Mouse (Mus musculus): ENCODE results near the gene Gls2. TPM values are rescaled to one million over a fixed set of nuclear protein-coding genes. Genes with fewer than 3 reads are reported as not detected.
"Not testable (repeated sequence)": the region's sequence is repeated elsewhere in the genome, so short reads cannot be mapped to it uniquely, and the experiment has no call there.

The Gls2 gene
- polyA plus RNA-seq, 1 experiment from 2014 or later: 2.3 TPM

DNA sequence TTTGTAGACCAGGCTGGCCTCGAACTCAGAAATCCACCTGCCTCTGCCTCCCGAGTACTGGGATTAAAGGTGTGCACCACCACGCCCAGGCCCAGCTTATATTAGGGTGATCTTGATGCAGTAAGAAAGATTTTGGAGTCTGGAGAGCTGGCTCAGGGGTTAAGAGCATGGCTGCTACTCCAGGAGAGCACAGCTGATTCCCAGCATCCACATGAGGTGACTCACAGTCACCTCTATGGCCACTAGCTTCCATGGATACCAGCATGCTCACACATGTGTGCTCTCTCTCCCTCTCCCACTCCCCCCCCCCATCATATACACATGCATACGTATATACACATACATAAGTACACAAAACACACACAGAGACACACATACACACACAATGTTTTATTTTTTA, 16.9 kb upstream of the Gls2 start:
- Histone ChIP-seq H3K9me3 (no peaks in the 10 kb centered on the region), H3K4me1 (replicated peaks) (peaks cover 30% of the 10 kb centered on the region), H3K4me3 (replicated peaks) (no peak overlapping the region), H3K36me3 (no peaks in the 10 kb centered on the region), H3K27me3 (no peaks in the 10 kb centered on the region), H3K27ac (no peak overlapping the region), H3K4me2 (no peak overlapping the region), H3K9ac (replicated peaks) (no peak overlapping the region)
- 84% methylated on average over 4 of the region's 4 CpGs for WGBS
- 0 out of 2 replicates have a peak, but pooled peaks have one; percentile 8 for ATAC-seq (ENCODE audit: insufficient number of reproducible peaks, insufficient read depth, low FRiP score, low TSS enrichment, low read depth)

DNA sequence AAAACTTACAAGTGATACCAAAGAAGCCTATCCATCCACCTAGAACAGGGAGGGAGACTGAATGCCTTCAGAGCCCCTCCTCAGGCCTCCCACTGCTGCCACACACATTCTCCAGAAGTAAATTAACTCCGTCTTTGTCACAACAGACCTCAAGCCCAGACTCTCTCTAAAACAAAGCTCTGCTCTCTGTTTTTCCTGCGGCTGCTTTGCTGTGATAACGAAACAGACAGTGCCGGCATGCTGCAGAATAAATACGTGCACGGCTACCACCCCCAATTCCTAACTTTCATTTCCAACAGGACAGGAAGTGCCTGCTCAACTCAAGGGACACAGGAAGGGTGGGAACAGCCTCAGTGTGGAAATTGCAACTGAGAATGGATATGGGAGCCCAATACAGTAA, 14.3 kb upstream of the Gls2 start, which contains the start of gene Rbms2:
Gene Rbms2, minus strand, starts transcription at position 309 of the 400 bp plus-strand sequence.
- Histone ChIP-seq H3K27ac (peak within 1 kb of the TSS; percentile 84), H3K27me3 (no peaks in the 10 kb centered on the region), H3K9me3 (no peaks in the 10 kb centered on the region), H3K4me1 (replicated peaks) (peaks cover 20% of the 10 kb centered on the region), H3K4me3 (replicated peaks) (peak within 1 kb of the TSS; percentile 24), H3K4me2 (peak within 1 kb of the TSS; percentile 52), H3K36me3 (no peaks in the 10 kb centered on the region), H3K9ac (replicated peaks) (peak within 1 kb of the TSS; percentile 38; the same call in 1 of the 2 replicates)
- no peak for ATAC-seq (ENCODE audit: insufficient number of reproducible peaks, insufficient read depth, low FRiP score, low TSS enrichment, low read depth)
- WGBS: 2% methylated on average over 6 of the region's 6 CpGs

DNA sequence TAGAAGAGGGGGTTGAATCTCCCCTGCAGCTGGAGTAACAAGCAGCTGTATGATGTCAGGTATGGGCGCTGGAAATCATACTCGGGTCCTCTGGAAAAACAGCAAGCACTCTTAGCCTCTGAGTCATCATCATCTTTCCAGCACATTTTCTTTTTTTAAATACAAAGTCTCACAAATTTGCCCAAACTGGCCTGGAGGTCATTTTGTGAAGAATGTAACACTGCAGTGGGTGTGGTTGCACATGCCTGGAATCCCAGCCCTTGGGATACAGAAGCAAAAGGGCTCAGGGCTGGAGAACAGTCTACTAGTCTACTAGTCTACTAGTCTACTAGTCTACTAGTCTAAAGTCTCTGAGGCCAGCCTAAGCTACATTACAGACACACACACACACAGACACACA, 10.0 kb upstream of the Gls2 start:
- Histone ChIP-seq H3K27me3 (no peaks in the 10 kb centered on the region), H3K36me3 (no peaks in the 10 kb centered on the region), H3K9me3 (no peaks in the 10 kb centered on the region), H3K4me3 (replicated peaks) (no peak overlapping the region), H3K9ac (replicated peaks) (no peak overlapping the region), H3K4me2 (no peak overlapping the region), H3K27ac (no peak overlapping the region), H3K4me1 (replicated peaks) (peaks cover 9% of the 10 kb centered on the region)
- no peak for ATAC-seq (ENCODE audit: insufficient number of reproducible peaks, insufficient read depth, low FRiP score, low TSS enrichment, low read depth)
- 88% methylated on average over 2 of the region's 2 CpGs for WGBS

DNA sequence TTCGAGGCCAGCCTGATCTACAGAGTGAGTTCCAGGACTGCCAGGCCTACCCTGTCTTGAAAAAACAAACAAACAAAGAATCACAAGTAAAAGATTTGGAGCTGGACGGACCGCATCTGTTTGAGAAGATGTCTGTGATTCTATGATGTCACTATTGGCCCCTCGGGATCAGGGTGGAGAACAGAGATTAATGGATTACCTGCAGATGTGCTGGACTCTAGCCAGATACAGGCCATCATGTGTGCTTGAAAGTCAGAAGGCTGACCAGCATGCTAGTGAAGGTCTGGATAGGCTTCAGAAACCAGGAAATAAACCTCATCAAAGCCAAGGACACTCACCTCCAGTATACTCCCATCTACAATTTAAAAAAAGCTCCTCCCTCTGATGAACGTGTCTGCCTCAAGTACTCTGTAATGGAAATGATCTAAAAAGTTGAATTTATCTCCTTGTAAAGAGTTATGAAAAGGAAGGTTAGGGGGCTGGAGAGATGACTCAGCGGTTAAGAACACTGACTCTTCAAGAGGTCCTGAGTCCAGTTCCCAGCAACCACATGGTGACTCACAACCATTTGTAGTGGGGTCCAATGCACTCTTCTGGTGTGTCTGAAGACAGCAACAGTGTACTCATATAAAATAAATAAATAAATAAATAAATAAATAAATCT, 8.8 kb upstream of the Gls2 start:
- H3K4me3 ChIP-seq (replicated peaks): no peak overlapping the region
- H3K9ac ChIP-seq (replicated peaks): no peak overlapping the region
- no peak overlapping the region for H3K4me2 ChIP-seq
- no peaks in the 10 kb centered on the region for H3K36me3 ChIP-seq
- no peaks in the 10 kb centered on the region for H3K27me3 ChIP-seq
- H3K27ac ChIP-seq: no peak overlapping the region
- no peak for ATAC-seq (ENCODE audit: insufficient number of reproducible peaks, insufficient read depth, low FRiP score, low TSS enrichment, low read depth)
- no peaks in the 10 kb centered on the region for H3K4me1 ChIP-seq (replicated peaks)
- 73% methylated on average over 6 of the region's 6 CpGs for WGBS
- H3K9me3 ChIP-seq: no peaks in the 10 kb centered on the region

DNA sequence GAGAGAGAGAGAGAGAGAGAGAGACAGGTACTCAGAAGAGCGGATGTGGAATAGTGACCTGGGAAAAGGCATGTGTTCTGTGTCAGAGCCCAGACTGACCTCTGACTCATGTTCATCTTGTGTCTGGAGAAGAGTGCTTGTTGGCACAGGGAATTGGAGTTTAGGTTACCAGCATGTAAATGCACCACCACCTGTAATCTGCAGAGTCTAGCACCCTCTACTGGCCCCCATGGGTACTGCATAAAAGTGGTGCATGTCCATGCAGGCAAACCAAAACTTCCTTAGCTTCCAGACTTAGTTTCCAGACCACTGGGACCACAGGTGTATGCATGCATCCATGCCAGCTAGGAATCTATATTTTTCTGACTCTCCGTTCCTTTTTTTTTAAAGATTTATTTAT, 8.3 kb upstream of the Gls2 start:
- no peaks in the 10 kb centered on the region for H3K4me1 ChIP-seq (replicated peaks)
- no peaks in the 10 kb centered on the region for H3K36me3 ChIP-seq
- H3K27ac ChIP-seq: no peak overlapping the region
- WGBS: 48% methylated on average over 2 of the region's 2 CpGs
- H3K4me3 ChIP-seq (replicated peaks): no peak overlapping the region
- no peaks in the 10 kb centered on the region for H3K27me3 ChIP-seq
- H3K4me2 ChIP-seq: no peak overlapping the region
- no peak for ATAC-seq (ENCODE audit: insufficient number of reproducible peaks, insufficient read depth, low FRiP score, low TSS enrichment, low read depth)
- no peak overlapping the region for H3K9ac ChIP-seq (replicated peaks)
- H3K9me3 ChIP-seq: no peaks in the 10 kb centered on the region

DNA sequence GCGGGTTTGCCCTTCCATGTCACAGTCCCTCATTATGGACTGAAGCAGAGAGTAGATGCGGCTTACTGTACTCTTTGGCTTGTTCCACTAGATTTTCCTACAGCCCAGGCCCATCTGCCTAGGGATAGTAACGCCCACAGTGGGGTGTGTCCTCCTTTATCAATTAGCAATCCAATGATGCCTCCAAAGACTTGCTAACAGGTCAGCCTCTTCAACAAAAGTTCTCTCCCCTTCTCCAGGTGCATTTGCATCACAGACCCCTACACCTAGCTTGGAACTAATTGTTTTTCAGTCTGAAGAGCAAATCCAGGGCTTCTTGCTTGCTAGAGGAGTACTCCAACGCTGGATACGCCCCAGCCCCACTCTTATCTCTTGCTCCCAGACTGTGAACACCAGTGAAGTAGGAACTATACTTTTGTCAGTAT, 7.1 kb upstream of the Gls2 start:
- Histone ChIP-seq H3K27ac (no peak overlapping the region), H3K9ac (replicated peaks) (no peak overlapping the region), H3K27me3 (no peaks in the 10 kb centered on the region), H3K4me3 (replicated peaks) (no peak overlapping the region), H3K36me3 (no peaks in the 10 kb centered on the region), H3K9me3 (no peaks in the 10 kb centered on the region), H3K4me2 (no peak overlapping the region), H3K4me1 (replicated peaks) (no peaks in the 10 kb centered on the region)
- 59% methylated on average over 5 of the region's 5 CpGs for WGBS
- no peak for ATAC-seq (ENCODE audit: insufficient number of reproducible peaks, insufficient read depth, low FRiP score, low TSS enrichment, low read depth)

DNA sequence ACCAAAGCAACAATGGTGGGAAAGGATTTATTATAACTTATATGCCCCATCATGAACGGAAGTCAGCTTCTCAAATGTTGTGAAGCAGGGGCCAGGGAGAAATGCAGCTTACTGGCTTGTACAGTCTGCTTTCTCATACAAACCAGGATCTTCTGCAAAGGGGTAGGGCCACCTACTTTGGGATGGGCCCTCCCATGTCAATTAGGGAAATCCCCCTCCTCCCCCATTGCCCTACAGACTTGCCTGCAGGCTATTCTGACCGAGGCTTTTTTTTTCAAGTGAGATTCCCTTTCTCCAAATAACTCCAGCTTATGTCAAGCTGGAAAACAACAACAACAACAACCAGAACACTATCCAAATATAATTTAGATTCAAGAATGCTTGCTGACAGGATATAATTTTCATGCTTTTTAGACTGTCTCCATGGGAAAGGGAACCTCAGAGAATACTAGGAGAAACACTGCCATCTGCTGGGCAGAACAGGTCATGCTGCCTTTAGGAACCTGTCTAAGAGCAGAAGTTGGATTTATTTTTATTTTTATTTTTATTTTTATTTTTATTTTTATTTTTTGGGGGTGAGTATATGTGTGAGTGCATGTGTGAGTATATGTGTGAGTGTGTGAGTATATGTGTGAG, 5.9 kb upstream of the Gls2 start:
- no peak overlapping the region for H3K9ac ChIP-seq (replicated peaks)
- H3K9me3 ChIP-seq: no peaks in the 10 kb centered on the region
- H3K27ac ChIP-seq: no peak overlapping the region
- no peaks in the 10 kb centered on the region for H3K36me3 ChIP-seq
- H3K4me1 ChIP-seq (replicated peaks): no peaks in the 10 kb centered on the region
- no peak overlapping the region for H3K4me3 ChIP-seq (replicated peaks)
- no peak for ATAC-seq (ENCODE audit: insufficient number of reproducible peaks, insufficient read depth, low FRiP score, low TSS enrichment, low read depth)
- 46% methylated on average over 2 of the region's 2 CpGs for WGBS
- peaks cover 3% of the 10 kb centered on the region; the same call in 1 of the 2 replicates for H3K27me3 ChIP-seq
- H3K4me2 ChIP-seq: no peak overlapping the region

DNA sequence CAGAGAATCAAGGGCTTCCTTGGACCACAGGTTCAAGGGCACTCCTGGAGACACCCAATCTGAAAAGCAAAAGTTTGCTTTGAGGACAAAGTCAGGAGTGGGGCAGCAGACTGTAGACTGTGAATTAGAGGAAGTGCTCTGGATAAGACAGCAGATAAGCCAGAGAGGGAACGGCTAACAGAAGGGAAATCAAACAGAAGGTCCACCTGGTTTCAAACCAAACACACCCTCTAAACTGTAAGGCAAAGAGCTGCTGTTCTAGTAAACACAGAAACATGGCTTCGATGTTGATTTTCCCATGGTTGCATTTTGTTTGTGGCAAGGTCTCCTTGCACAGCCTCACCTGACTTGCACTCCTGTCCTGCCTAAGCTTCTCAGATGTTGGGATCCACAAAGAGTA, 2.8 kb upstream of the Gls2 start:
- H3K4me2 ChIP-seq: no peak overlapping the region
- H3K9me3 ChIP-seq: no peaks in the 10 kb centered on the region
- peaks cover 24% of the 10 kb centered on the region for H3K27me3 ChIP-seq
- H3K4me1 ChIP-seq (replicated peaks): peaks cover 8% of the 10 kb centered on the region
- 80% methylated on average over 2 of the region's 2 CpGs for WGBS
- no peak overlapping the region for H3K27ac ChIP-seq
- ATAC-seq (ENCODE audit: insufficient number of reproducible peaks, insufficient read depth, low FRiP score, low TSS enrichment, low read depth): no peak
- no peaks in the 10 kb centered on the region for H3K36me3 ChIP-seq
- no peak overlapping the region for H3K4me3 ChIP-seq (replicated peaks)
- no peak overlapping the region for H3K9ac ChIP-seq (replicated peaks)

DNA sequence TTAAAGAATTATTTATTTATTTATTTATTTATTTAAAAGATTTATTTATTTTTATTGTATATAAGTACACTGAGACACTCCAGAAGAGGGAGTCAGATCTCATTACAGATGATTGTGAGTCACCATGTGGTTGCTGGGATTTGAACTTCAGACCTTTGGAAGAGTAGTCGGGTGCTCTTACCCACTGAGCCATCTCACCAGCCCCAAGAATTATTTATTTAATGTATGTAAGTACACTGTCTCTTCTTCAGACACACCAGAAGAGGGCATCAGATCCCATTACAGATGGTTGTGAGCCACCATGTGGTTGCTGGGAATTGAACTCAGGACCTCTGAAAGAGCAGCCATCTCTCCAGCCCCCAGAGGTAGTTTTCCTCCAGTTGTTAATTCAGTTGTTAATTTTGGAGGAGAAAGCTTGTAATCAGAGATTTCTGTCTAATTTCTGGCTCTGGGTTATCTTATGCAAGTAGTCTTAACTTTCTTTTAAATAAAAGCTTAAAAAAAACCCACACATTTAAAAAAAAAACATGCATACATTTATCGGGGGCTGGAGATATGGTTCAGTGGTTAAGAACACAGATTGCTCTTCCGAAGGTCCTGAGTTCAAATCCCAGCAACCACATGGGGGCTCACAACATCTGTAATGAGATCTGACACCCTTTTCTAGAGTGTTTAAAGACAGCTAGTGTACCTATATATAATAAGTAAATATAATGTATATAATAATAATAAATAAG, 2.1 kb upstream of the Gls2 start:
- H3K27me3 ChIP-seq: peaks cover 31% of the 10 kb centered on the region
- 91% methylated on average over 3 of the region's 3 CpGs for WGBS
- H3K4me3 ChIP-seq (replicated peaks); H3K4me2 ChIP-seq; H3K4me1 ChIP-seq (replicated peaks); H3K9me3 ChIP-seq; H3K36me3 ChIP-seq; H3K27ac ChIP-seq; H3K9ac ChIP-seq (replicated peaks); ATAC-seq (ENCODE audit: insufficient number of reproducible peaks, insufficient read depth, low FRiP score, low TSS enrichment, low read depth): not testable (repeated sequence)

DNA sequence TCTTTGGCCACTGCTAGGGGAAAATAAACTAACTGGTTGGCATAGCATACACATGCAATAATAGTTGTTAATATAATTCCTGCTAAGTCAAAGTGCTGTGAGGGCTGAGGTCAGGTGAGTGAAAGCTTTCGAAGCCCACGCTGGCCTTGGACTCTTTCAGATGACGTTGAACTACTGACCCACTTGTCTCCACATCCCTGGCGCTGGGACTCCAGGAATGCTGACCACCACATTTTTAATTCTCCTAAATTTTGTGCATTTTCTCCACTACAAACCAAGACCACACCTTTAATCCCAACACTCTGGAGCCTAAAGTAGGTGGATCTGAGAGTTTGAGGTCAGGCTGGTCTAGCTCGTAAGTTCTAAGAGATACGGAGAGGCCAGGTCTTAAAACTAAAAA, 1.1 kb upstream of the Gls2 start:
- WGBS: 94% methylated on average over 6 of the region's 6 CpGs
- H3K27me3 ChIP-seq: peaks cover 31% of the 10 kb centered on the region
- no peak overlapping the region for H3K4me2 ChIP-seq
- H3K9me3 ChIP-seq: no peaks in the 10 kb centered on the region
- peaks cover 8% of the 10 kb centered on the region for H3K4me1 ChIP-seq (replicated peaks)
- no peak overlapping the region for H3K9ac ChIP-seq (replicated peaks)
- H3K4me3 ChIP-seq (replicated peaks): no peak overlapping the region
- ATAC-seq (ENCODE audit: insufficient number of reproducible peaks, insufficient read depth, low FRiP score, low TSS enrichment, low read depth): no peak
- no peaks in the 10 kb centered on the region for H3K36me3 ChIP-seq
- H3K27ac ChIP-seq: no peak overlapping the region
